Mouse (Mus musculus) megakaryocyte, embryonic 14.5 days (primary cell): Measurements from ENCODE around the gene Micall2.

Source experiments
- FLI1 ChIP-seq: IDR thresholded peaks from 2 replicates; pipeline ENCODE4 v1.6.1; 2012; ENCODE audit warnings: low read length, inconsistent platforms, mixed read lengths
- GATA1 ChIP-seq: IDR thresholded peaks from 3 replicates; pipeline ENCODE4 v1.6.1; 2012; ENCODE audit warnings: mixed read lengths, low read length, inconsistent platforms, borderline replicate concordance

GRCm38 (mm10) chr5:139749413-139750125, 13.4 kb upstream of the Micall2 start:
- TF ChIP-seq GATA1 (no peak), FLI1 (no peak)
